Mouse (Mus musculus): Measurements from ENCODE around the gene Sik3. TPM values are rescaled to one million over a fixed set of nuclear protein-coding genes. Genes with fewer than 3 reads are reported as not detected.

Sik3 gene
- 86.9 TPM for polyA plus RNA-seq (2017; shearing (Covaris generic))

GRCm38 (mm10) chr9:46012091-46013008, at the start of gene Sik3, which contains the start of gene Pafah1b2:
Sik3 (plus strand) TSS chr9:46012820.
Pafah1b2 (minus strand) TSS chr9:46012690.

GRCm38 (mm10) chr9:46228491-46228890, 215.9 kb downstream of the Sik3 start, which contains the start of gene Apoa1:
Apoa1 (plus strand) TSS chr9:46228580.

GRCm38 (mm10) chr9:46235596-46235648, 222.8 kb downstream of the Sik3 start, which contains the start of gene Apoc3:
Apoc3 (minus strand) TSS chr9:46235636.

GRCm38 (mm10) chr9:46240526-46241153, 228.0 kb downstream of the Sik3 start, which contains the start of gene Apoa4:
Apoa4 (plus strand) TSS chr9:46240696.

GRCm38 (mm10) chr9:46268343-46268873, 255.8 kb downstream of the Sik3 start, which contains the start of gene Apoa5:
Apoa5 (plus strand) TSS chr9:46268633.

GRCm38 (mm10) chr9:46272677-46273454, 260.2 kb downstream of the Sik3 start, which contains the start of gene Zpr1:
Zpr1 (plus strand) TSS chr9:46273064.

Other genes with a start within 250 kb of the Sik3 start
- 16.8 TPM for gene Cep164, start 184.1 kb upstream of the Sik3 start, polyA plus RNA-seq (2017; shearing (Covaris generic))
- 1.8 TPM for gene Bace1, start 174.2 kb upstream of the Sik3 start, polyA plus RNA-seq (2017; shearing (Covaris generic))
- gene Pcsk7, start 106.3 kb upstream of the Sik3 start, polyA plus RNA-seq (2017; shearing (Covaris generic)), result 49.9 TPM
- gene Rnf214, start 105.9 kb upstream of the Sik3 start, polyA plus RNA-seq (2017; shearing (Covaris generic)), result 26.9 TPM
- gene Tagln, start 76.8 kb upstream of the Sik3 start, polyA plus RNA-seq (2017; shearing (Covaris generic)), result 1.8 TPM
- 280 TPM for gene Sidt2, start 57.6 kb upstream of the Sik3 start, polyA plus RNA-seq (2017; shearing (Covaris generic))
- gene Pafah1b2, start 130 bp upstream of the Sik3 start, polyA plus RNA-seq (2017; shearing (Covaris generic)), result 76.8 TPM
- not detected for gene Apoa1, start 215.8 kb downstream of the Sik3 start, polyA plus RNA-seq (2017; shearing (Covaris generic))
- gene Apoc3, start 222.8 kb downstream of the Sik3 start, polyA plus RNA-seq (2017; shearing (Covaris generic)), result not detected
- not detected for gene Apoa4, start 227.9 kb downstream of the Sik3 start, polyA plus RNA-seq (2017; shearing (Covaris generic))